Mouse (Mus musculus): Measurements from ENCODE around the gene Traf7. TPM values are rescaled to one million over a fixed set of nuclear protein-coding genes. Genes with fewer than 3 reads are reported as not detected.

The Traf7 gene
- polyA plus RNA-seq, 1 experiment from 2014 or later = 32.9 TPM

DNA sequence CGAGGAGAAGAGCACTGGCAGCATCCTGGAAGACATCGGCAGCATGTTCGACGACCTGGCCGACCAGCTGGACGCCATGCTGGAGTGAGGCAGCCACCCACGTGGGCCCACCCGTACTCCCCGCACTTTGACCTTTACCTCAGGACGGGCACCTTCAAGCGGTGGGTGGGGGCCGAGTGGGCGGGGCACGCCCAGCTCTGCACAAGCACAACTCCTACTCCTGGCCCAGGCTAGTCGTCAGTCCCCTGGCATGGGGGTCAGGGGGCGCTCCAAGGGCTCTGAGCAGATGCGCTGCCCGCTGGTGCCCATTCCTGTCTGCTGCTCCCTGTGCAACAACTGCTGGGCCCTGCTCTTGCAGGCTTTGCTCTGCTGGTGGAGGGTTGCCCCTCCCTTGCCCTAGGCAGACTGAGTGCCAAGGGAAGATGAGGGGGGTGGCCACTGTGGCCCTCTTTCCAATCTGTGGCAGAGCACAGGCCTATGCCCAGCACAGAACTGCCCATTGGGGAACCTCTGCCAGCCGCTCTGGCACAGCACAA lies 20.5 kb downstream of the Traf7 start:
- peaks cover 46% of the 10 kb centered on the region for H3K36me3 ChIP-seq (replicated peaks)
- H3K27ac ChIP-seq (replicated peaks) = no peak overlapping the region
- WGBS (ENCODE audit: insufficient replicate concordance) = 59% methylated on average over 19 of the region's 19 CpGs
- H3K4me3 ChIP-seq (replicated peaks) = peak overlapping the region; percentile 9; the same call in 1 of the 2 replicates
- no peaks in the 10 kb centered on the region for H3K27me3 ChIP-seq
- peak; percentile 22; the same call in 1 of the 2 replicates for ATAC-seq (ENCODE audit: insufficient read depth)
- no peak overlapping the region for H3K9ac ChIP-seq
- H3K4me2 ChIP-seq = peak overlapping the region; percentile 52
- H3K9me3 ChIP-seq (replicated peaks) = no peaks in the 10 kb centered on the region
- peaks cover 18% of the 10 kb centered on the region for H3K4me1 ChIP-seq (replicated peaks)

DNA sequence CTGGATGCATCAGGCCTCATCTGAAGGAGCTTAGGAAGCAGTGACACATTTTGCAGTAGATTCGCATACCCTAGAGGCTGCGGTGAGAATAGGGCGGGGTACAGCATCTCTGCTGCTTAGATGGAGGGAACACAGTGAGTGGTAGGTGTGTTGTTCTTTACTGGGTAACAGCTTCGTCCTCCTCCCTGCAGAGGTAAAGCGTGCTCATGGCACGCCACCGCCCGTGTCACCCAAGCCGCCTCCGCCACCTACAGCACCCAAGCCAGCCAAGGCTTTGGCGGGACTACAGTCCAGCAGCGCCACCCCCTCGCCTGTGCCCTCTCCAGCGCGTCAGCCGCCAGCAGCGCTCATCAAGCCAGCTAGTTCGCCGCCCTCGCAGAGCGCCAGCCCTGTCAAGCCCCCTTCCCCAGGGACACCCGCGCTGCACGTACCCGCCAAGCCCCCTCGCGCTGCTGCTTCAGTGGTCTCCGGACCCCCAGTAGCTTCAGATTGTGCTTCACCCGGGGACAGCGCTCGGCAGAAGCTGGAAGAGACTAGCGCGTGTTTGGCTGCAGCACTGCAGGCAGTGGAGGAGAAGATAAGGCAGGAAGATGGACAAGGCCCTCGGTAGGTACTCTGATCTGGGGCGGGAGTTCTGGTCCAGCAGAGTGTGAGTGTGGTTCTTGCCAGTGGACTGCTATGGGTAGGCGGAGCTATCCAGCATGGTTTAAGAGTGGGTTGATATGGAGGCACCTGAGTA lies 21.2 kb downstream of the Traf7 start:
- WGBS (ENCODE audit: insufficient replicate concordance) = 36% methylated on average over 36 of the region's 36 CpGs
- Histone ChIP-seq H3K27ac (replicated peaks) (no peak overlapping the region), H3K9ac (no peak overlapping the region), H3K4me2 (peak overlapping the region; percentile 52), H3K4me3 (replicated peaks) (peak overlapping the region; percentile 9; the same call in 1 of the 2 replicates), H3K27me3 (no peaks in the 10 kb centered on the region), H3K36me3 (replicated peaks) (peaks cover 39% of the 10 kb centered on the region), H3K9me3 (replicated peaks) (no peaks in the 10 kb centered on the region), H3K4me1 (replicated peaks) (peaks cover 18% of the 10 kb centered on the region)
- ATAC-seq (ENCODE audit: insufficient read depth) = no peak

DNA sequence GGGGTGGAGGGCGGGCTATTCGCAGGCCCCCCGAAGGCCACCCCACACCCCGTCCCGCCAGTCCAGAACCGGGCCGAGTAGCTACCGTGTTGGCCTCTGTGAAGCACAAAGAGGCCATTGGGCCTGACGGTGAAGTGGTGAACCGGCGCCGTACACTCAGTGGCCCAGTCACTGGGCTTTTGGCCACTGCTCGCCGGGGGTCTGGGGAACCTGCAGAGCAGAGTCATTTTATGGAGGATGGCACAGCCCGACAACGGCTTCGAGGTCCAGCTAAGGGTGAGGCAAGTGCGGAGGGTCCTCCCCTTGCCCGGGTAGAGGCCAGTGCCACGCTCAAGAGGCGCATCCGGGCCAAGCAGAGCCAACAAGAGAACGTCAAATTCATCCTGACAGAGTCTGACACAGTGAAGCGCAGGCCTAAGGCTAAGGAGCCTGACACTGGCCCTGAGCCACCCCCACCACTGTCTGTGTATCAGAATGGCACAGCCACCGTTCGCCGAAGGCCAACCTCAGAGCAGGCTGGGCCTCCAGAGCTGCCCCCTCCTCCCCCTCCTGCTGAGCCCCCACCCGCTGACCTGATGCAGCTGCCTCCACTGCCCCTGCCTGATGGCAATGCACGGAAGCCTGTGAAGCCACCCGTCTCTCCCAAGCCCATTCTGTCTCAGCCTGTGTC lies 22.3 kb downstream of the Traf7 start:
- H3K27ac ChIP-seq (replicated peaks) = no peak overlapping the region
- peaks cover 28% of the 10 kb centered on the region for H3K36me3 ChIP-seq (replicated peaks)
- H3K4me1 ChIP-seq (replicated peaks) = peaks cover 18% of the 10 kb centered on the region
- no peak overlapping the region for H3K4me3 ChIP-seq (replicated peaks)
- WGBS (ENCODE audit: insufficient replicate concordance) = 83% methylated on average over 30 of the region's 30 CpGs
- no peak overlapping the region for H3K4me2 ChIP-seq
- ATAC-seq (ENCODE audit: insufficient read depth) = no peak
- no peak overlapping the region for H3K9ac ChIP-seq
- H3K9me3 ChIP-seq (replicated peaks) = no peaks in the 10 kb centered on the region
- H3K27me3 ChIP-seq = no peaks in the 10 kb centered on the region; the same call in 1 of the 2 replicates

DNA sequence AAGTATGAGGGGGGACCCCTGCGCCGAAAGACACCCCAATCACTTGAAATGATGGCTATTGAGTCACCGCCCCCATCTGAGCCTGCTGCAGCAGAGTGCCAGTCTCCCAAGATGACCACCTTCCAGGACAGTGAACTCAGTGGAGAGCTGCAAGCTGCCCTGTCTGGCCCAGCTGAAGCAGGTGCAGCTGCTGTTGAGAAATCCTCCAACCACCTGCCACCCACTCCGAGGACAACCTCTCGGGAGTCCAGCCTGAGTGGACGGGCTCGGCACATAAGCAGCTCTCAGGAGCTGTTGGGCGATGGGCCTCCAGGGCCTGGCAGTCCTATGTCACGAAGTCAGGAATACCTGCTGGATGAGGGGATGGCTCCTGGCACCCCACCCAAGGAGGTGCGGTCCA lies 23.7 kb downstream of the Traf7 start:
- Histone ChIP-seq H3K27me3 (no peaks in the 10 kb centered on the region; the same call in 1 of the 2 replicates), H3K4me1 (replicated peaks) (peaks cover 18% of the 10 kb centered on the region), H3K9ac (no peak overlapping the region), H3K4me2 (no peak overlapping the region), H3K36me3 (replicated peaks) (peaks cover 15% of the 10 kb centered on the region), H3K27ac (replicated peaks) (no peak overlapping the region), H3K9me3 (replicated peaks) (no peaks in the 10 kb centered on the region), H3K4me3 (replicated peaks) (no peak overlapping the region)
- no peak for ATAC-seq (ENCODE audit: insufficient read depth)
- 81% methylated on average over 10 of the region's 10 CpGs for WGBS (ENCODE audit: insufficient replicate concordance)

DNA sequence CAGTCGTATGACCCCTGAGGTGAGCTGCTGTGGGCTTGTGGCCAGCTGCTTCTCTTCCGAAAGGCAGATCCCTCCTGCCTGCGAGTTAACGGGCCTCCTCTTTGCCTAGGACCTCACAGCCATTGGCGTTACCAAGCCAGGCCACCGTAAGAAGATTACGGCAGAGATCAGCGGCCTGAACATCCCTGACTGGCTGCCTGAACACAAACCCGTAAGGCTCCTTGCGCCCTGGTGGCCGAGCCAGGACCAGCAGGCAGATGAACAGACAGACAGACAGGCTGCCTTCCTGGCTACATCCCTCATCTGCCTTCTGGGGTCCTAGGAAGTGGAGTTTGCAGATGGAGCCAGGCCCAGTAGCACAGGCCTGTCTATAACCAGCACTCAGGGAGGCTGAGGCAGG lies 25.5 kb downstream of the Traf7 start:
- peaks cover 12% of the 10 kb centered on the region for H3K4me1 ChIP-seq (replicated peaks)
- no peak overlapping the region for H3K9ac ChIP-seq
- no peak overlapping the region for H3K27ac ChIP-seq (replicated peaks)
- no peaks in the 10 kb centered on the region for H3K9me3 ChIP-seq (replicated peaks)
- H3K27me3 ChIP-seq = no peaks in the 10 kb centered on the region; the same call in 1 of the 2 replicates
- WGBS (ENCODE audit: insufficient replicate concordance) = 37% methylated on average over 11 of the region's 11 CpGs
- no peak overlapping the region for H3K4me3 ChIP-seq (replicated peaks)
- no peak for ATAC-seq (ENCODE audit: insufficient read depth)
- H3K36me3 ChIP-seq (replicated peaks) = no peaks in the 10 kb centered on the region
- no peak overlapping the region for H3K4me2 ChIP-seq

DNA sequence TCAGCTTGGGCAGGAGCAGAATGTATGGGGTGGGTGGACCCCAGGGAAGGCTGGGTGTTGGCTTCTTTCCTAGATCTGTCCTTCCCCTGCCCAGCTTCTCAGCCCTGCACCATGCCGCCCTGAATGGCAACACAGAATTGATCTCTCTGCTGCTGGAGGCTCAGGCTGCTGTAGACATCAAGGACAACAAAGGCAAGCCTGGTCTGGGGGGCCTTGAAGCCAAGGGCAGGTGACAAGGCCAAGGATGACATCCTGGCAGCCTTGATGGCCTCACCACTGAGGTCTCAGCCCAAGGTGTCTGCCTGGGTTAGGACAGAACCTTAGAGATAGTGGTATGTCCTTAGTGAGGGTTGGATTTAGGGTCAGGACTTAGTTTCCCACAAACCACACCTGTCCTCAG lies 31.7 kb downstream of the Traf7 start:
- WGBS (ENCODE audit: insufficient replicate concordance) = 50% methylated on average over 1 of the region's 1 CpGs
- H3K36me3 ChIP-seq (replicated peaks) = no peaks in the 10 kb centered on the region
- H3K27me3 ChIP-seq = peaks cover 20% of the 10 kb centered on the region
- no peak overlapping the region for H3K4me2 ChIP-seq
- no peak overlapping the region for H3K9ac ChIP-seq
- no peak for ATAC-seq (ENCODE audit: insufficient read depth)
- H3K4me3 ChIP-seq (replicated peaks) = no peak overlapping the region
- H3K27ac ChIP-seq (replicated peaks) = no peak overlapping the region
- no peaks in the 10 kb centered on the region for H3K9me3 ChIP-seq (replicated peaks)
- H3K4me1 ChIP-seq (replicated peaks) = no peaks in the 10 kb centered on the region

DNA sequence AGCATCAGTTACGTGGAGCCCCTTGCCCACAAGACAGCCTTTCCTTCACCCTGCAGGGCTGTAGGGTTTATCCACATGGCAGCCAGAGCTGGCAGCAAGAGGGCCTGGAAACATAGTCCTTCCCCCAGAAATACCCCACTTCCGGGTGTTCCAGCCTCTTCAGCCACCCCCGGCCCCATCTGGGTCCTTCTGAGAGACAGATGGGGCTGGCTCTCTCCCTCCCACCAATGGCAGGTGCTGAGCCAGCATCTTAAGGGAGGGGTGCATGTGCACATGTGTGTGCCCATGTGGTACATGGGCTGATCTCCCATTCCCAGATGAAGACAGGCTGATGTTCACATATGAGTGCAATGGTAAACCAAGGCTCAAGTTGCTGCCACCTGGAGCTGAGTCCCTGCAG lies 32.3 kb downstream of the Traf7 start:
- ATAC-seq (ENCODE audit: insufficient read depth) = no peak
- no peaks in the 10 kb centered on the region for H3K4me1 ChIP-seq (replicated peaks)
- no peak overlapping the region for H3K27ac ChIP-seq (replicated peaks)
- 58% methylated on average over 3 of the region's 3 CpGs for WGBS (ENCODE audit: insufficient replicate concordance)
- H3K36me3 ChIP-seq (replicated peaks) = no peaks in the 10 kb centered on the region
- no peak overlapping the region for H3K4me3 ChIP-seq (replicated peaks)
- no peaks in the 10 kb centered on the region for H3K9me3 ChIP-seq (replicated peaks)
- no peak overlapping the region for H3K9ac ChIP-seq
- H3K27me3 ChIP-seq = peaks cover 25% of the 10 kb centered on the region
- no peak overlapping the region for H3K4me2 ChIP-seq

DNA sequence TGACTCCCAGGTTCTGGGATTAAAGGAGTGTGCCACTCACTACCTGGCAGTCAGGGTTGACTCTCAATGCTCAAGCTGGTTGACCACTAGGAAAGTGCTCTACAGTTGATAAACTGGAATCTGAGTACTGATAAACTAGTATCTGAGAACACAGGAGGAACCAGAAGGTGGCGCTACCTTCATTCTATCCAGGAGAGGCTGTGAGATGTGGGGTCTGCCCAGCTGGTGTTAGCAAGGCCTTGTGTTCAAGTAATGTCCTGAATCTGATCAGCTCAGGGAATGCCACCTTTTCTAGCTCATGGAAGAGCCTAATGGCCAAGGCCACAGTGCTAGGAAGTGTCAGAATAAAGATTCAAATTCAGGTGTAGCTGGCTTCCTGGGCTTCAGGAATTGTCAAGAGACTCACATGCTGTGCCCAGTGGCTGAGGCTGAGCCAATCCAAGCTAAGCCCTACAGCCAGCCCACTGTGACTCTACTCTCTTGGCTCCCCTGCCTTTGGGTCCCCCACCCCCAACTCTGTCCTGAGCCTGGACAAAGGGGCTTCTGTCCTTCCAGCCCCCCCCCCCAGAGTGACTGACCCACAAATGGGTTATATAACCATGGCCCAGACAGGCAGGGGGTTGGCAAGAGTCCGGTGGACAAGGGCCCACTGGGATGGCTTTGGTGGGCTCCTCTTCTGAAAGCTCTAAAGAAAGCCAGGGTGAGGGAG lies 33.0 kb downstream of the Traf7 start:
- WGBS (ENCODE audit: insufficient replicate concordance) = 30% methylated on average over 2 of the region's 2 CpGs
- ATAC-seq (ENCODE audit: insufficient read depth) = no peak

DNA sequence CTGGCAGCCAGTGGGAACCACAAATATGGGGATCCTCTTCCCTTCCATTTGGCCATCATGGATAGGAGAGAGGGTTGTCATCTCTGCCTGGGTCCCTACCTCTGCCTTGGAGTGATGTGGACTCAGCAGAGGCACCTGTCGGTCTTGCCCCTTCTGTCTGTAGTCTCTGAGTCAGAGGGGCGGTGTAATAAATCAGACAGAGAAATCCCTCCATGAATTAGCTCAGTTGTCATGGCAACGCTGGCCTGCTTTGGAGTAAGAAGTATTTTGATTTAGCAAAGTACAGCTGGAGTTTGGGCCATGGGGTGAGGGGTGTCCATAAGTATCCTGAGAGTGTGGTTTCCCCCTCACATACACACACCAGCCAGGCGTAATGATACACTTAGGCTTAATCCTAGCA lies 37.3 kb downstream of the Traf7 start:
- Histone ChIP-seq H3K27ac (replicated peaks) (no peak overlapping the region), H3K36me3 (replicated peaks) (no peaks in the 10 kb centered on the region), H3K4me3 (replicated peaks) (no peak overlapping the region), H3K4me1 (replicated peaks) (peaks cover 14% of the 10 kb centered on the region), H3K4me2 (no peak overlapping the region), H3K27me3 (peaks cover 73% of the 10 kb centered on the region), H3K9ac (no peak overlapping the region), H3K9me3 (replicated peaks) (no peaks in the 10 kb centered on the region)
- WGBS (ENCODE audit: insufficient replicate concordance) = 55% methylated on average over 4 of the region's 4 CpGs
- no peak for ATAC-seq (ENCODE audit: insufficient read depth)

More for the DNA sequence above, 33.0 kb downstream of the Traf7 start:
- H3K4me3 ChIP-seq (replicated peaks) = no peak overlapping the region
- H3K27me3 ChIP-seq = peaks cover 32% of the 10 kb centered on the region
- H3K4me1 ChIP-seq (replicated peaks) = no peaks in the 10 kb centered on the region
- no peaks in the 10 kb centered on the region for H3K9me3 ChIP-seq (replicated peaks)
- no peak overlapping the region for H3K4me2 ChIP-seq
- H3K9ac ChIP-seq = no peak overlapping the region
- H3K27ac ChIP-seq (replicated peaks) = no peak overlapping the region
- no peaks in the 10 kb centered on the region for H3K36me3 ChIP-seq (replicated peaks)

DNA sequence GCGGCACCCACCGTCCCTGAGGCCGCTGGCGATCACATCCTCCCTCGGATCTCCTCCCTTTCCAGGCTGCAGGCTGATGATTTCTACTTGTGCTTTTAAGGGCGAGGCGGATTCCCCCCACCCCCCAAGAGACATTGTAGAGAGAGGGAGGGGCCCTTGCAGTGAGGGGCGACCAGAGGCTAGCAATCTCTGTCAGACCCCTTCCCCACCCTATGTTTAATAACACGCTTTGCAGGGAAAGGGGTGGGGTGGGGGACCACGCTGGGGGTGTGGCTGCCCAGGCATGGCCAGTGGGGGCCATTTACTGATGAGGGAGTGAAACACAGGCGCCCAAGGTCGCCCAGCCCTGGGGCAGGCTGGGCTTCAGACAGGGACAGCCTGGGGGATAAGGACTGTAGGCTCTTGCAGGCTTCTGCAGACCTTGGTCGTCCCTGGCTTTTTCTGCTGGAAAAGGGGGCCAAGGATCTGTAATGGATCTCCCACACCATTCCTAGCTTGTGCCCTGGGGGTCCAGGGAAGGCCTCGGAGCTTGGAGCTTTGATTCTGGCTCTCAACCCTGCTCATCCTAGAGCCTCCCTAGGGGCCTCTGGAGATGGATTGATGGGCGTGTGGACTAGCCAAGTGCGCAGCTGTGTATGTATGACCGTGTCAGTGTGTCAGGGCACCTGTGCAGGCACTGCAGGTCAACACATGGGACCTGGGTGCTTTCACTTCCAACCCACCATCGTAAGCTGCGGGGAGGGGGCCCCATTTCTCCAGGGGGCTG lies 38.3 kb downstream of the Traf7 start:
- no peak overlapping the region for H3K27ac ChIP-seq (replicated peaks)
- WGBS (ENCODE audit: insufficient replicate concordance) = 21% methylated on average over 19 of the region's 19 CpGs
- no peak overlapping the region for H3K9ac ChIP-seq
- H3K4me3 ChIP-seq (replicated peaks) = peak overlapping the region; percentile 51
- H3K27me3 ChIP-seq = peaks cover 81% of the 10 kb centered on the region
- no peaks in the 10 kb centered on the region for H3K36me3 ChIP-seq (replicated peaks)
- ATAC-seq (ENCODE audit: insufficient read depth) = no peak
- no peaks in the 10 kb centered on the region for H3K9me3 ChIP-seq (replicated peaks)
- H3K4me1 ChIP-seq (replicated peaks) = peaks cover 17% of the 10 kb centered on the region
- H3K4me2 ChIP-seq = peak overlapping the region; percentile 76

Data from liver, embryonic 15.5 days (tissue).